Mouse (Mus musculus): ENCODE data around the gene Kdm4a. TPM values are rescaled to one million over a fixed set of nuclear protein-coding genes. Genes with fewer than 3 reads are reported as not detected.

Kdm4a gene
- polyA plus RNA-seq, 1 experiment from 2014 or later: 7.2 TPM

- Histone ChIP-seq H3K27ac (ENCODE audit: low read depth) (0 out of 2 replicates have a peak overlapping the region, but pooled peaks have one; percentile 6), H3K36me3 (replicated peaks; ENCODE audit: insufficient read depth, low read length) (no peaks in the 10 kb centered on the region), H3K4me1 (ENCODE audit: insufficient read depth) (no peaks in the 10 kb centered on the region), H3K27me3 (ENCODE audit: insufficient read depth, low read length) (no peaks in the 10 kb centered on the region), H3K9ac (replicated peaks) (no peak overlapping the region), H3K4me3 (ENCODE audit: low read depth, low read length) (no peak overlapping the region), H3K4me2 (ENCODE audit: low read depth, low read length) (no peak overlapping the region), H3K9me3 (ENCODE audit: low read length) (no peaks in the 10 kb centered on the region)
- WGBS (ENCODE audit: insufficient replicate concordance): 78% methylated on average over 3 of the region's 3 CpGs
- DNase-seq (no peak), ATAC-seq (no peak)
- no peak for TF ChIP-seq CTCF (IDR thresholded peaks at IDR 0.05; ENCODE audit: low read depth)
- TF ChIP-seq EP300 (IDR thresholded peaks at IDR 0.05; ENCODE audit: low read depth): no peak
Observed at GRCm38 (mm10) chr4:118198606-118199005, 18.8 kb upstream of the Kdm4a start.

GRCm38 (mm10) chr4:118196185-118196584, 16.3 kb upstream of the Kdm4a start:
- no peak for ATAC-seq
- no peaks in the 10 kb centered on the region for H3K9me3 ChIP-seq (ENCODE audit: low read length)
- no peak for DNase-seq
- no peaks in the 10 kb centered on the region for H3K36me3 ChIP-seq (replicated peaks; ENCODE audit: insufficient read depth, low read length)
- no peak overlapping the region for H3K4me2 ChIP-seq (ENCODE audit: low read depth, low read length)
- no peak for TF ChIP-seq EP300 (IDR thresholded peaks at IDR 0.05; ENCODE audit: low read depth)
- no peak for TF ChIP-seq CTCF (IDR thresholded peaks at IDR 0.05; ENCODE audit: low read depth)
- no peak overlapping the region for H3K27ac ChIP-seq (ENCODE audit: low read depth)
- no peaks in the 10 kb centered on the region for H3K4me1 ChIP-seq (ENCODE audit: insufficient read depth)
- WGBS (ENCODE audit: insufficient replicate concordance): 81% methylated on average over 10 of the region's 10 CpGs
- H3K27me3 ChIP-seq (ENCODE audit: insufficient read depth, low read length): 0 out of 2 replicates have a peak, but pooled peaks cover 2% of the 10 kb centered on the region
- no peak overlapping the region for H3K4me3 ChIP-seq (ENCODE audit: low read depth, low read length)
- no peak overlapping the region for H3K9ac ChIP-seq (replicated peaks)

- TF ChIP-seq EP300 (IDR thresholded peaks at IDR 0.05; ENCODE audit: low read depth) (no peak), CTCF (IDR thresholded peaks at IDR 0.05; ENCODE audit: low read depth) (no peak)
- H3K4me3 ChIP-seq (ENCODE audit: low read depth, low read length): peak overlapping the region; percentile 79
- H3K9ac ChIP-seq (replicated peaks): peak overlapping the region; percentile 75
- DNase-seq (no peak), ATAC-seq (no peak)
- H3K27me3 ChIP-seq (ENCODE audit: insufficient read depth, low read length): no peaks in the 10 kb centered on the region
- no peaks in the 10 kb centered on the region for H3K9me3 ChIP-seq (ENCODE audit: low read length)
- H3K4me1 ChIP-seq (ENCODE audit: insufficient read depth): peaks cover 15% of the 10 kb centered on the region
- H3K4me2 ChIP-seq (ENCODE audit: low read depth, low read length): peak overlapping the region; percentile 81
- peak overlapping the region; percentile 87 for H3K27ac ChIP-seq (ENCODE audit: low read depth)
- peaks cover 17% of the 10 kb centered on the region for H3K36me3 ChIP-seq (replicated peaks; ENCODE audit: insufficient read depth, low read length)
- WGBS (ENCODE audit: insufficient replicate concordance): 12% methylated on average over 17 of the region's 17 CpGs
Observed at GRCm38 (mm10) chr4:118180301-118181080, 648 bp upstream of the Kdm4a start.

- ATAC-seq: no peak
- TF ChIP-seq CTCF (IDR thresholded peaks at IDR 0.05; ENCODE audit: low read depth): no peak
- TF ChIP-seq EP300 (IDR thresholded peaks at IDR 0.05; ENCODE audit: low read depth): no peak
- Histone ChIP-seq H3K9ac (replicated peaks) (peak overlapping the region; percentile 89), H3K4me2 (ENCODE audit: low read depth, low read length) (peak overlapping the region; percentile 84), H3K9me3 (ENCODE audit: low read length) (no peaks in the 10 kb centered on the region), H3K36me3 (replicated peaks; ENCODE audit: insufficient read depth, low read length) (peaks cover 32% of the 10 kb centered on the region), H3K27ac (ENCODE audit: low read depth) (peak overlapping the region; percentile 86), H3K4me3 (ENCODE audit: low read depth, low read length) (peak overlapping the region; percentile 79), H3K4me1 (ENCODE audit: insufficient read depth) (peaks cover 15% of the 10 kb centered on the region), H3K27me3 (ENCODE audit: insufficient read depth, low read length) (no peaks in the 10 kb centered on the region)
- peak; percentile 22 for DNase-seq
- WGBS (ENCODE audit: insufficient replicate concordance): under 1% methylated on average over 12 of the region's 12 CpGs
Observed at GRCm38 (mm10) chr4:118178952-118179466, 834 bp downstream of the Kdm4a start.

GRCm38 (mm10) chr4:118172461-118172860, 7.4 kb downstream of the Kdm4a start:
- TF ChIP-seq CTCF (IDR thresholded peaks at IDR 0.05; ENCODE audit: low read depth) (no peak), EP300 (IDR thresholded peaks at IDR 0.05; ENCODE audit: low read depth) (no peak)
- ATAC-seq: no peak
- no peak overlapping the region for H3K9ac ChIP-seq (replicated peaks)
- no peak overlapping the region for H3K4me3 ChIP-seq (ENCODE audit: low read depth, low read length)
- H3K36me3 ChIP-seq (replicated peaks; ENCODE audit: insufficient read depth, low read length): peaks cover 92% of the 10 kb centered on the region
- no peaks in the 10 kb centered on the region for H3K27me3 ChIP-seq (ENCODE audit: insufficient read depth, low read length)
- H3K27ac ChIP-seq (ENCODE audit: low read depth): no peak overlapping the region
- no peaks in the 10 kb centered on the region for H3K9me3 ChIP-seq (ENCODE audit: low read length)
- no peaks in the 10 kb centered on the region for H3K4me1 ChIP-seq (ENCODE audit: insufficient read depth)
- DNase-seq: no peak
- H3K4me2 ChIP-seq (ENCODE audit: low read depth, low read length): no peak overlapping the region
- 88% methylated on average over 12 of the region's 12 CpGs for WGBS (ENCODE audit: insufficient replicate concordance)

- Histone ChIP-seq H3K4me3 (ENCODE audit: low read depth, low read length) (no peak overlapping the region), H3K4me2 (ENCODE audit: low read depth, low read length) (no peak overlapping the region), H3K9me3 (ENCODE audit: low read length) (no peaks in the 10 kb centered on the region), H3K27ac (ENCODE audit: low read depth) (no peak overlapping the region), H3K36me3 (replicated peaks; ENCODE audit: insufficient read depth, low read length) (peaks cover 94% of the 10 kb centered on the region), H3K4me1 (ENCODE audit: insufficient read depth) (no peaks in the 10 kb centered on the region), H3K27me3 (ENCODE audit: insufficient read depth, low read length) (no peaks in the 10 kb centered on the region), H3K9ac (replicated peaks) (no peak overlapping the region)
- no peak for TF ChIP-seq EP300 (IDR thresholded peaks at IDR 0.05; ENCODE audit: low read depth)
- peak; percentile 58 for TF ChIP-seq CTCF (IDR thresholded peaks at IDR 0.05; ENCODE audit: low read depth)
- ATAC-seq (no peak), DNase-seq (peak; percentile 22)
- 88% methylated on average over 9 of the region's 9 CpGs for WGBS (ENCODE audit: insufficient replicate concordance)
Observed at GRCm38 (mm10) chr4:118171006-118171405, 8.8 kb downstream of the Kdm4a start.
